Mouse (Mus musculus) megakaryocyte, embryonic 14.5 days (primary cell): ENCODE data around the gene Fgd6.

Experiments
- FLI1 ChIP-seq: IDR thresholded peaks from 2 replicates; pipeline ENCODE4 v1.6.1; 2012; ENCODE audit warnings: low read length, inconsistent platforms, mixed read lengths
- GATA1 ChIP-seq: IDR thresholded peaks from 3 replicates; pipeline ENCODE4 v1.6.1; 2012; ENCODE audit warnings: mixed read lengths, low read length, inconsistent platforms, borderline replicate concordance

DNA sequence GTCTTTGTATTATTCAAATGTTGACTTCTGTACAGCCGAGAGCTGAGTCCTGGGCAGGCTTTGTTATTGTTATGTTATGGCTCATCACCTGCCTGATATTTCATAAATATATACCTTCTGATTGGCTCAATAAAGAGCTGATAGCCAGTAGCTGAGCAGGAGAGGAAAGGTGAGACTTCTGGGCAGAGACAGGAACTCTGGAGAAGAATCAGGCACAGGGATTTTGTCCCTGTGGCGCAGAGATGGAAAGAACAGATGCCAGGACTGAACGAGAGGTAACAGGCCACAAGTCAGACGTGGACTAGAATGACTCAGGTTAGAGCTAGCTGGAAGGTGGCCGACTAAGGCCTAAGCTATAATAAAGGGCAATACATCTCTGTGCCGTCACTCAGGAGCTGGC lies 7.3 kb upstream of the Fgd6 start:
- no peak for TF ChIP-seq GATA1
- no peak for TF ChIP-seq FLI1
